Mouse (Mus musculus): ENCODE data around the gene Plch1.

DNA sequence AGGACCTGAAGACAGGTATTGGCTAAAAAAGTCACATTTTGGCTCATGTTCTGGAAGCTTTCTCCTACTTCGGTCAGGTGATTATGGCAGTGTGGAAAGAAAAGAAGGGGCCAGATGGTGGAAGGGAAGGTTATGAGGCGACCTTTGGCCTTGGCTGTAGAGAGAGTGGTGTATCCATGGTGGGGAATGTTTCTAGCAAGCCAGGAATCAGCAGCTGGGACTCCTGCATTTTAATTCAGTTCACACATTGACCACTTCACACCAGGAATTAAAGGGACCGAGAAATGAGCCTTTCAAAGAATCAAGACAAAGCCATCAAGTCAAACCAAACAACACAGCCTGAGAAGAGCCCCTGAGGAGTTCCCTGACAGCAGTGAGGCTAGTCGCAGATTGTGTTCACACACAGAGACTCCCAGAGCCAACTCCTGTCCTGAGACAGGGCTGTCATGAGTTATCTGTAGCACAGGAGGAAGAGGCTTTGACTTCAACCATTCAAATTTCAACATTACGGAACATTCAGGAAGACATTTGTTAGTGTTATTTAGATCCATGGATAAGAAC is 112.4 kb downstream of the Plch1 start:
- TF ChIP-seq POLR2A (IDR thresholded peaks at IDR 0.05; ENCODE audit: low read depth, low read length) (no peak), CTCF (conservative IDR thresholded peaks at IDR 0.05; ENCODE audit: insufficient read depth, insufficient read length, low read depth, low read length) (no peak)
